Mouse (Mus musculus): ENCODE results near the gene Adsl.
"Not testable (repeated sequence)": the region's sequence is repeated elsewhere in the genome, so short reads cannot be mapped to it uniquely, and the experiment has no call there.

Adsl gene

DNA sequence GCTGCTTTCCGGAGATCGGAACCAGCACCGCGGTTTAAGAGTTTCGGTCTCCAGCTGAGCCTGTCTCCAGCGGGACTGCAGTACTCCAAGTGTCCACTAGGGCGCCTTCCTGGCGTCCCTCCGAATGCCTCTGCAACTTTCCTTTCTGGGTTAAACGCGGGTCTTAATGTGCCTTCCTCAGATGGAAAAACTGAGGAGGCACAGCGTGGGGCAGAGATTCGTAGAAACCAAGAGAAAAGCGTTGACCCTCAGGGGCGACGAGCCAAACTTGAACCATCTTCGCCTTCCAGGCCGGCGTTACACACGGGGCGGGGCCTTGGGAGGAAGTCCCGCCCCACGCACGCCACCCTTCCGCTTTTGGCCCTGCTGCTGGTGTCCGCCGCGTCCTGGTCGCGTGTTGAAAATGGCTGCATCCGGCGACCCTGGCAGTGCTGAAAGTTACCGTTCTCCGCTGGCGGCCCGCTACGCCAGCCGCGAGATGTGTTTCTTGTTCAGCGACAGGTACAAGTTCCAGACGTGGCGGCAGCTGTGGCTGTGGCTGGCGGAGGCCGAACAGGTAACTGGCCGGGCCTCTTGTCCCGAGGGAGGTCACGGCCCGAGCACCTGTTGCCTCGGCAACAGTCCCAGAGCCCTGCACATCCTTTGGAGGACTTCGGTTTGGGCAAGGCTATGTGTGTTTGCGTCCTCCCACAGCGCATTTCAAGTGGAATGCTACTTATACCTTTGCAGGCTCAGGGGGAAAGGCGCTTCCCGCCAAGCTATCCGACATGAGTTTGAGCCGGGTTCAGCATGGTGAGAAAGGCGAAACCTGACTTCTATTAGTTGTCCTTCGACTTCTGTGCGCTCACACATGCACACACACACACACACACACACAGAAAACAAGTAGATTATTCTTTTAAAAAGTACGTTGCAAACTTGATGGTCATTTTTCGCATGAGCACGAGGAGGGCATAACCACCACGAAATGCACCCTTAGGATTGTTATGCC, at the start of gene Adsl:
Adsl (plus strand) TSS at position 346 of the 991 bp plus-strand sequence.
- DNase-seq (ENCODE audit: low read depth, low spot score), result peak; percentile 93

- no peak for DNase-seq (ENCODE audit: low read depth, low spot score)
Measured at GRCm38 (mm10) chr15:80899806-80900205, 48.5 kb upstream of the Adsl start.

DNA sequence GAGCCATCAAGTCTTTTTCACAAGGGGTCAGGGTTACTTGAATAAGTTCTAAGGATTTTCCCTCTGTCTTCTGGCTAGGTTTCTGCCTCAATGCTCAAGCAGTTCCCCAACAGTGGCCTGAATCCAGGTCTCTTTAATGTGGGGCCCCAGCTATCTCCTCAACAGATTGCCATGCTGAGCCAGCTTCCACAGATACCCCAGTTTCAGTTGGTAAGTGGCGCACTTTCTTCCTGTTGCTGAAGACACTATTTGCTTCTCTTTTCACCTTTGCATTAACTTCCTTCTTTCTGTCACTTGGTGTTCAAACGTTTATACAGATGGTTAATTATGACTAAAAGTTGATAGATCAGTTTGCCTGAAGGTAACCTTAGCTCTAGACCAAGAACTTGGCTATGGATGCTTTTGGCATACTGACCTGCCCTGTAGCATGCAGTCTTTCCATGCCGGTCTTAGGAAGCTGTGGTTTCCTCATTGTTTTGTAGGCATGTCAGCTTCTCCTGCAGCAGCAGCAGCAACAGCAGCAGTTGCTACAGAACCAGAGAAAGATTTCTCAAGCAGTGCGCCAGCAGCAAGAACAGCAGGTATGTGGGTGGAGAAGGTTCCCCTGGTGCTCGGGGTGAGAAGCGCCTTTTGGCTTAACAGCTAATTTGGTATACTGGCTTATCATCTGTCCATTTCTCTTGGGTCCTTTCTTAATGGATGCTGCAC, 46.3 kb upstream of the Adsl start:
- no peak for DNase-seq (ENCODE audit: low read depth, low spot score)

DNA sequence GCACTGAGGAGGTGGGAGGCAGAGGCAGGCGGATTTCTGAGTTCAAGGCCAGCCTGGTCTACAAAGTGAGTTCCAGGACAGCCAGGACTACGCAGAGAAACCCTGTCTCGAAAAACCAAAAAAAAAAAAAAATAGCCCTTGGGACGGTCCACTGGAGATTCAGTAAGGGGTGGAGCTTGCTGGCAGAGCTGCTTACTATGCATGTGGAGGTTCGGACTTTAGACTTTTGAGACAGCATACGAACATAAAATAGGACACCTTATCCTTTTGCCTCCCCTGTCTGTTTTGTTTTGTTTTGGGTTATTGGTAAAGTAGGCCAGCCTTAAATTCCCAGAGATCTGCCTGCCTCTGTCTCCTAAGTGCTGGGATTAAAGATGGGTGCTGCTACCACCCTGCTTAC, 43.5 kb upstream of the Adsl start:
- DNase-seq (ENCODE audit: low read depth, low spot score), result not testable (repeated sequence)

DNA sequence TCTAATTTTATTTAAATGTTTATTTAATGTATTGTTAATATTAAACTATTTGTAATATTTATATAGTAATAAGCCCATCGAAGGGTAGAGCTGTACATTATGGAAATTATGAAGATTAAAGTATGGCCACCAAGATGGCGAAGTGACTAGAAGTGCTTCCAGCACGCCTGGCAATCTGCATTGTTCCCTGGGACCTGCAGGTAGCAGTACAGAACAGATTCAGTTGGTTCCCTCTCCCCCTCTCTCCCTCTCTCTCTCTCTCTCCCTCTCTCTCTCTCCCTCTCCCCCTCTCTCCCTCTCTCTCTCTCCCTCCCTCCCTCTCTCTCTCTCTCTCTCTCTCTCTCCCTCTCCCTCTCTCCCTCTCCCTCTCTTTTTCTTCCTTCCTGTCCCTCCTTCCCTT, 38.1 kb upstream of the Adsl start:
- no peak for DNase-seq (ENCODE audit: low read depth, low spot score)

GRCm38 (mm10) chr15:80910790-80911531, 37.3 kb upstream of the Adsl start:
- DNase-seq (ENCODE audit: low read depth, low spot score), result no peak

- no peak for DNase-seq (ENCODE audit: low read depth, low spot score)
Measured at GRCm38 (mm10) chr15:80912175-80912574, 36.1 kb upstream of the Adsl start.

DNA sequence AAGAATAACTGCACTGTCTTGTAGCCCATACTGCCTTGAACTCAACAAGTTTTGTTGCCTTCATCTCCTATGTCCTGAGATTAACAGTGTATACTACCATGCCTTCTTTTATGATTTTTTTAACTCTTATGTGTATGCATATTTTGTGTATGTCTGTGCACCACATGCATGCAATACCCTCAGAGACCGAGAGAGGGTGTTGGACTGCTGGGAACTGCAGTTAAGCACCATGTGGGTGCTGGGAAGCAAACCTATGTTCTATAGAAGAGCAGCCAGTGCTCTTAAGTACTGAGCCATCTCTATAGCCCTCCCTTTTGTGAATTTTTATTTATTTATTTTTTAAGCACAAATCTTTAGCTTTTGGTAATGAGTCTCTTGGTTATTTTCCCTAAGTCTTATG, 34.5 kb upstream of the Adsl start:
- no peak for DNase-seq (ENCODE audit: low read depth, low spot score)

GRCm38 (mm10) chr15:80915850-80916249, 32.4 kb upstream of the Adsl start:
- no peak for DNase-seq (ENCODE audit: low read depth, low spot score)

- DNase-seq (ENCODE audit: low read depth, low spot score), result no peak
Measured at GRCm38 (mm10) chr15:80916621-80917020, 31.7 kb upstream of the Adsl start.

DNA sequence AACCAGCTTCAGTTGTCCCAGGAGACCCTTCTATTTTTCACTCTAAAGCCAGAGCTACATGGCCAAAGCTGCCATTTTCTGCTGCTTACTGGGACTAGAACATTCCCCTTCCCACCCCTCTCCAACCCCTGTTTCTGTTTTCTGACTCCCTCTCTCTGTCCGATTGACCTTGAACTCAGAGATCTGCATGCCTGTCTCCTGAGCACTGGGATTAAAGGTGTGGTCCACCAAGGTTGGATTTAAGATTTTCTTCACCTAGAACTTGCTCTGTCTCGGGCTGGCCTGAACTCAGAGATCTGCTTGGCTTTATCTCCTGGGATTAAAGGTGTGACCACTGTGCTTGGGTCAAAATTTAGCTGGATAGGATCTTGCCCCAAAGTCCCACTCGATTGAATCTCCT, 27.9 kb upstream of the Adsl start:
- no peak for DNase-seq (ENCODE audit: low read depth, low spot score)

- DNase-seq (ENCODE audit: low read depth, low spot score), result peak; percentile 65
Measured at GRCm38 (mm10) chr15:80921781-80922180, 26.5 kb upstream of the Adsl start.

DNA sequence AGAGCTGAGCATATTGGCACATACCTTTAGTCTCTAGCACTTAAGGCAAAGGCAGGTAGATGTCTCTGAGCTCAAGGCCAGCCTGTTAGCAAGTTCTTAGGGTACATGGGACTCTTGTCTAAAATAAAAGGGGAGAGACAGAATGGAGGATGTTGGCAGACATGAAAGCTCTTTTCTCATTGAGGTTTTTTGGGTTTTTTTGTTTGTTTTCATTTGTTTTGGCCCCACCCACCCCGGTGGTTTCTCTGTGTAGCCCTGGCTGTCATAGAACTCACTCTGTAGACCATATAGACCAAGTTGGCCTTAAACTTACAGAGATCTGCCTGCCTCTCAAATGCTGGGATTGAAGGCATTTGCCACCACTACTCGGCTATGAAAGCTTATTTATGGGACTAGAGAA, 24.1 kb upstream of the Adsl start:
- peak; percentile 39 for DNase-seq (ENCODE audit: low read depth, low spot score)

GRCm38 (mm10) chr15:80928811-80929355, 19.4 kb upstream of the Adsl start:
- DNase-seq (ENCODE audit: low read depth, low spot score), result no peak

- DNase-seq (ENCODE audit: low read depth, low spot score), result peak; percentile 78
Measured at GRCm38 (mm10) chr15:80930048-80930571, 18.2 kb upstream of the Adsl start.

DNA sequence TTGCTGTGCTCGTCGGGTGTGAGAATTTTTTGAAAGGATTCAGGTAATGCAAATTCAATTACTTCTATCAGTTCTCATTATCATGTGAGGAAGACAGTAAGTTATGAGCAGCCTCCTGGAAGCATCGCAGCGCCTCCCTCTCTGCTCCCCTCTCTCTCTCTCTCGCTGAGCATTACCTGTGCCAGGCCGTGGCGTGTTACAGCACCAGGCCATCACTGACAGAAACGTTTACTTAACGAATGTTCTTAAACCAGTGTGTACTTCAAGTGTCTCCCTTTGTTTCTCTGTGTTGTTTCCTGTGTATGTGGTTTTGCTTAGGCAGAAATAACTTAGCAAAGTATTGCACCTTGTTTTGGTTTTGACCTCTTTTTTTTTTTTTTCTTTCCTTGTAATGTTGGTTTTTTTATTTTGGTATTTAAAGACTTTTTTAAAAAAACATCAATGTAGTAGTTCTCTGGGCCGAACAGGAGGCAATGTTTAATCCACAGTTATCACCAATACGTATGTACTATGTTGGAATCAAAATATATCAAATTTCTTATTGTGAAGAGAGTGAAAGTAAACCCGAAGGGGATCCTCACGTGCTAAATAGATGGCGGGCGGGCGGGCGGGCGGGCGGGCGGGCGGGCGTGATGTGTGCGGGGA, 17.5 kb upstream of the Adsl start:
- DNase-seq (ENCODE audit: low read depth, low spot score), result peak; percentile 70

DNA sequence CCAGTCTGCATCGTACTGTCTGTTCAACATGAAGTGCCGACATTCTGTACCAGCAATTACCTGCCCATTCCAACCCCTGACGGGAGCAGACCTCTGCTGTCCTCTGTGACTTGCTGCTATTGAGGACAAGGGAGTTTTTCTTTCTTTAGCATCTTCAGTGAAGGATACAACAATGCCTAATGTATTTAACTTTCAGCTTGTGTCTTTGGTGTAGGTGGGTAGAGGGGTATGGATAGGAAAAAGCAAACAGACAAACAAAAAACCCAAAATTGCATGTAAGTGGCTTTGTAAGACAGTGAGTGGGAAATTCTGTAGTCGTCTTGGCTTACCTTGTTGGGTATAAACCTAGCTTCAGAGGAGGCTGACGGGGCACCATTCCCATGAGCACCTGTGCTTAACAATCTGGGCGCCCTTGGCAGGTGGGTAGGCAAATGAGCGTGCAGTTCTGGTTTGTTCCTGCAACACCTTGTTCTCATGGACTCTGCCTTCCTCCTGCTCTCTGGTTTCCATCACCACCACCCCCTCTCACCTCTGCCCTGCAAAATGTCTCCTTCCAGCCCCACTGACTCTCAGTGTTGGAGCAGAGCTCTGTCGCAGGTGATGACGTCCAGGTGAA, 16.8 kb upstream of the Adsl start:
- no peak for DNase-seq (ENCODE audit: low read depth, low spot score)

- no peak for DNase-seq (ENCODE audit: low read depth, low spot score)
Measured at GRCm38 (mm10) chr15:80934841-80935240, 13.4 kb upstream of the Adsl start.

DNA sequence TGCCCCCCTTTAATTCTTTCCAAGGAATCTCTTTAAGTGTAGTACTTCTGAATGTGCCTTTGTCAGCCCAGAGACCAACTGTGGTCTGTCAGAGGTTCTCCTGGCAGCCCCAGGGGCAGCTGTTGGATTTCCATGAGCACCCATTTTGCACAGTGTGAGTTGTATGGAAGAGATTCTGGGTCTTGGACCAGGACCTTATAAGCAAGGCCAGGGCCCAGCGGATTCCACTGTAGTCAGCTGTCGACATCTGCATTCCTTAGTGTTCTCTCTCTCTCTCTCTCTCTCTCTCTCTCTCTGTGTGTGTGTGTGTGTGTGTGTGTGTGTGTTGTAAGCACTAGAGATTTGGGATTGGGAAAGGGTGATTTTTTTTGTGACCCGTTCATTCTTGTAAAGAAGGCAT, 11.6 kb upstream of the Adsl start:
- DNase-seq (ENCODE audit: low read depth, low spot score), result no peak

GRCm38 (mm10) chr15:80938615-80939014, 9.7 kb upstream of the Adsl start:
- DNase-seq (ENCODE audit: low read depth, low spot score), result no peak

Data from CD4-positive helper T cell, adult 2 months (primary cell).